Mouse (Mus musculus) erythroblast, adult 5-6 weeks (primary cell): ENCODE measurements around the gene Hist1h4f. TPM values are rescaled to one million over a fixed set of nuclear protein-coding genes. Genes with fewer than 3 reads are reported as not detected.
"Not testable (repeated sequence)": the region's sequence is repeated elsewhere in the genome, so short reads cannot be mapped to it uniquely, and the experiment has no call there.

Experiments
- ATAC-seq: replicated peaks from 2 replicates; pipeline ENCODE4 v1.8.0; 2016; ENCODE audit warnings: moderate number of reproducible peaks, mild to moderate bottlenecking, moderate TSS enrichment, inconsistent platforms; ENCODE audit not compliant: poor library complexity, low FRiP score, severe bottlenecking
- total RNA-seq, 2 experiments: library from RNA; stranded (forward) in 1 of 2; stranded (reverse) in 1 of 2; fragments of 150-400 nt in 1 of 2; fragments of 200-764, 138-1000 nt in 1 of 2; gene quantifications; 2 replicates each; pipeline versions ENCODE4 v1.2.3 to v1.2.4; 2015 to 2017; ENCODE audit warnings: low replicate concordance in 2 of 2

Hist1h4f gene
- total RNA-seq, 2 experiments from 2014 or later: 55.5 to 1,011 TPM

GRCm38 (mm10) chr13:23560699-23561098 lies 9.3 kb upstream of the Hist1h4f start:
- ATAC-seq: not testable (repeated sequence)

DNA sequence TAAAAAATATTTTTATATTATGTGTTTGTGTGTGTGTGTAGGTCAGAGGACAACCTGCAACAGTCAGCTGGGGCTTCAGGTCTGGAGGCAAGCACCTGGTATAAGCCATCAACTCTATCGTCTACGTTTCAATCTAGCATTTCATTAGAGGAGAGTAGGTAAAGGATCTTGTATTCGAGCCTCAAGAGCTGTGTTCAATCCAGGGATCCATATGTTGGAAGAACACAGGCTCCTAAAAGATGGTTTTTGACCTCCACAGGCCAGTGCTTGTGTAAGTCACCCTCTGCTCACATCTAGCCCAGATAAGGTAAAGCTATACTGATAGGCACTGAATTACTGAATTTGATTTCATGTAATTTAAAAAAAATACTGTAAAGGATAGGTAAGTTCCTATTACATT lies 5.5 kb upstream of the Hist1h4f start:
- ATAC-seq: no peak

DNA sequence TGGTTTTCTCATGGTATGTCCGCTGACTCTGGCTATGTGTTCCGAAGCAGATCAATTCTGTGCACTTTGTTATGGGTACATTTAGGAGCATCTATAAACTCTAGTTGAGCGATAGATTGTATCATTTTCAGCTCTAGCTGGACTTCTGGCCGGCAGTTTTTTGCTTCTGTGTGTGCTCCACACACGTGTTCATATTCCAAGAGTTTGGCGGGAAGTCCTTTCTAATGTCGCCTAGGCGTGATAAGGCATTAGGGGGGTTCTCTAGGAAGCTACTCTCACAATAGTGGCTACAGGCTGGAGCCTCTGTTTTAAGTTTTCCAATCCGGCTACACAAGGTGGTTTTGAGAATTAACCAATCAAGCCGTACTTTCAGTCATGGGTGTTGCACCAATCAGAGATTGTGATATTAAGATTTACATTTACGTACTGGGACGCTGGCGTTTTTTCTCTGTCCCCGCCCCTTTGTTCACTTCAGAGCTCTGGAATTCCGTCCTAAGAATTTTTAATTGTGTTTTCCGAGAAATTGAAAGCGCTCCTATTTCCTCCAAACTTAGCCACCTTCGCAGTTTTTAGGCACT lies 4.5 kb upstream of the Hist1h4f start:
- peak; percentile 56 for ATAC-seq

DNA sequence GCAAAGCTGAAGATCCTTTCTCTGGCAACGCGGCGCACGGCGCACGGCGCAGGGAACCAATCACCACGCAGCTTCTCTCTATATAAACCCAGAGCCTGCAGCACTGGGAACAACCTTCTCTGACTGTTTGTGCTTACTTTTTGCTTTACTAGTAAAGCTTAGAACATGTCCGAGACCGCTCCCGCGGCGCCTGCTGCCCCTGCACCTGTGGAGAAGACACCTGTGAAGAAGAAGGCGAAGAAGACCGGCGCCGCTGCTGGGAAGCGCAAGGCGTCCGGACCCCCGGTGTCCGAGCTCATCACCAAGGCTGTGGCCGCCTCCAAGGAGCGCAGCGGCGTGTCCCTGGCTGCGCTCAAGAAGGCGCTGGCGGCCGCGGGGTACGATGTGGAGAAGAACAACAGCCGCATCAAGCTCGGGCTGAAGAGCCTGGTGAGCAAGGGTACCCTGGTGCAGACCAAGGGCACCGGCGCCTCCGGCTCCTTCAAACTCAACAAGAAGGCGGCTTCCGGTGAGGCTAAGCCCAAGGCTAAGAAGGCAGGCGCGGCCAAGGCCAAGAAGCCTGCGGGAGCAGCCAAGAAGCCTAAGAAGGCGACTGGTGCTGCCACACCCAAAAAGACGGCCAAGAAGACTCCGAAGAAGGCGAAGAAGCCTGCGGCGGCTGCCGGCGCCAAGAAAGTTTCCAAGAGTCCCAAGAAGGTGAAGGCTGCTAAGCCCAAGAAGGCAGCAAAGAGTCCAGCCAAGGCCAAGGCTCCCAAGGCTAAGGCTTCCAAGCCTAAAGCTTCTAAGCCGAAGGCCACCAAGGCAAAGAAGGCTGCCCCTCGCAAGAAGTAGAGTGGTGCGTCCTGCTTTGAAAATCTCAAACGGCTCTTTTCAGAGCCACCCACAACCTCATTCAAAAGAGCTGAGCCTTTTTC lies 3.7 kb upstream of the Hist1h4f start:
- peak; percentile 57 for ATAC-seq

DNA sequence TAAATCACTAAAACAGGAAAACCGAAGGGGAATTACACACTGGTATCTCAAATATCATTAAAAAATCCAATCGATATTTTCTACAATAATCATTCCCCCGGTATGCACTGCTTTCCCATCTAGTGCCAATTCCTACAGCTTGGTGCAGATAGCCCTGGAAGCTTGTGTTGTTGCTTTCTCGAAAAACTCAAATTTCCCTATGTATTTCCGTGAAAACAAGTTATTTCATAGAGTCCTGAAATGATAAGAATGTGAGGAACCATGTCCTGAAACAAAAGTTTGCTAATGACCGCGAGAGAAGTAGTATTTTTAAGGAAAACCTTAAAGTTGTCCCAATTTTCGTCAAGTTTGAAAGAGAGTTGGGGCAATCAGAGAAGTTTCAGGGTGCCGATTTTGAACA lies 2.9 kb upstream of the Hist1h4f start:
- no peak for ATAC-seq

DNA sequence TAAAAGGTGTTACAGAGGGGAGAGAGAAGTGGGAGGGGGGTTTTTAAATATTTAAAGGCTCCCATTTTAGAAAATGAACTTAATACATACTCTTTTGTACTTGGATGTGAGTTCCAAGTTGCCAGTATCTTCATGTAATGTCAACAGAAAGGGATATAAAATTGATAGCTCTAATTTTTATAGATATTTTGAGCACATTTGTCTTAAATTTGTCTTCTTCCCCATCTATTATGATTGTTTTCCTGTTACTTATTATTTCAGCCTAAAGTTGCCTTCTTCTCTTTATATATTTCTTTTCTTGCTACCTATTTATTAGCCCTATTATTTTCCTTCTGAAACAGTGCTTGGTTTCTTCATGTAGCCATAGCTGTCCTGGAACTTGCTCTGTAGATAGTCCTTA lies 1.5 kb upstream of the Hist1h4f start, which contains the start of gene Hist1h1d:
Gene Hist1h1d, plus strand, starts transcription at position 301 of the 400 bp plus-strand sequence.
- ATAC-seq: no peak

GRCm38 (mm10) chr13:23551931-23552914 lies 775 bp upstream of the Hist1h4f start:
- ATAC-seq: no peak

- peak; percentile 4; the same call in 1 of the 2 replicates for ATAC-seq
Measured at GRCm38 (mm10) chr13:23550761-23551145, 695 bp downstream of the Hist1h4f start.

DNA sequence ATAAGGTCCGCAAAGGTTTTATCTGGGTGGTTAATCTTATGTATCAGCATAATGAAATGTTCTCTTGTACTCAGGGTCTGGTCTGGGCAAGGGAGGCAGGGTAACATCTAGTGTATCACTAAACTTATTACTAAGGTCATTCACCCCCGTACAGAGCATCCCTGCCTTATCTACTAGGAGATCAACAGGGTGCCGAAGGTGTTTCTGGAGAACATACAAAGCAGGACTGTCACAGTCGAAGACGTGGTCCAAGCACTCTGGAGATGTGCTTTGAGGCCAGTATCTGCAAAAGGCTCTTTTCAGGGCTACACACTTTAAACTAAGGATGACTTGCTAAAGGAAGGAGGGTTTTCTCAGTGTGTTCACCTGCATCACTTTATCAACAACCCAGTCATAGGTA lies 4.8 kb downstream of the Hist1h4f start:
- ATAC-seq: no peak

- peak; percentile 38 for ATAC-seq
Measured at GRCm38 (mm10) chr13:23544787-23545120, 6.7 kb downstream of the Hist1h4f start.

DNA sequence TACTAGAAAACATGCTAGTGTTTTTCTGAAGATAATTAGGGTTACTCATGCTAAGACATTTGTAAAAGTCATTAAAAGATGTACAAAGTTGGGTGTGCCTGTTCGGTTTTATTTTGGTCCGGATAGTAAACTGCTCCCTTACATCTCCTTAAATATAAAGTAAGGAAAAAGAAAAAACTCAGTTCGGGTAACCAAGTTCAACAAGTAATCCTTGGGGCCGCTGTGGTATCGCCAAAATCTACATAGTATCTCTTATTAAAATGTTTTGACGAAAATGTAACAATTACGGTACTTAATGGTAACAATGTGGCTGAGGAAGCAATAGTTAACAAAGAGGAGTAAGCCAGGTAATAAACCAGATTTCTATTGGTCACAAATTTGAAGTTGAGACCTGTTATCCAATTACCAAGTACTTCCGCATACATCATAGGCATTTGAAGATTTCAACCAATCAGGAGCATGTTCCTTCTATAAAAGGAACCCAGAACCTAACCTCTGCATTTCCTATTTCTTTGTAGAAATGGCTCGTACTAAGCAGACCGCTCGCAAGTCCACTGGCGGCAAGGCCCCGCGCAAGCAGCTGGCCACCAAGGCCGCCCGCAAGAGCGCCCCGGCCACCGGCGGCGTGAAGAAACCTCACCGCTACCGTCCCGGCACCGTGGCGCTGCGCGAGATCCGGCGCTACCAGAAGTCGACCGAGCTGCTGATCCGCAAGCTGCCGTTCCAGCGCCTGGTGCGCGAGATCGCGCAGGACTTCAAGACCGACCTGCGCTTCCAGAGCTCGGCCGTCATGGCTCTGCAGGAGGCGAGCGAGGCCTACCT lies 7.3 kb downstream of the Hist1h4f start, which contains the start of gene Hist1h3f:
Gene Hist1h3f, plus strand, starts transcription at position 88 of the 822 bp plus-strand sequence.
- ATAC-seq: peak; percentile 82

DNA sequence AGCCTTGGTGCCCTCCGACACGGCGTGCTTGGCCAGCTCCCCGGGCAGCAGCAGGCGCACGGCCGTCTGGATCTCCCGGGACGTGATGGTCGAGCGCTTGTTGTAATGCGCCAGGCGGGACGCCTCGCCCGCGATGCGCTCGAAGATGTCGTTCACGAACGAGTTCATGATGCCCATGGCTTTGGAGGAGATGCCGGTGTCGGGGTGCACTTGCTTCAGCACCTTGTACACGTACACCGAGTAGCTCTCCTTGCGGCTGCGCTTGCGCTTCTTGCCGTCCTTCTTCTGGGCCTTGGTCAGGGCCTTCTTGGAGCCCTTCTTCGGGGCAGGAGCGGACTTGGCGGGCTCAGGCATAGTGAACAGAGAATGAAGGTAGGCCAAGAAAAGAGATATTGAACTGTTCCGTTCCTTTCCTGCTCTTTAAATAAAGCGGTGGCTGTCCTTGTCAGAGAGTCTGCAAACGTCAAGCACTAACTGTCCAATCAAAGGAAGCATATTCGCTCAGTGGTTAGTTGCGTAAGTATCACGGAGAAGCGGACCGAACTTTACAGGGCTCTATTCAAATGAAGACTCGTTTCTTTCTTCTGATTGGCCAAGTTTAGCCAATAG lies 8.3 kb downstream of the Hist1h4f start, which contains the start of gene Hist1h2bh:
Gene Hist1h2bh, minus strand, starts transcription at position 394 of the 609 bp plus-strand sequence.
- peak; percentile 90 for ATAC-seq

DNA sequence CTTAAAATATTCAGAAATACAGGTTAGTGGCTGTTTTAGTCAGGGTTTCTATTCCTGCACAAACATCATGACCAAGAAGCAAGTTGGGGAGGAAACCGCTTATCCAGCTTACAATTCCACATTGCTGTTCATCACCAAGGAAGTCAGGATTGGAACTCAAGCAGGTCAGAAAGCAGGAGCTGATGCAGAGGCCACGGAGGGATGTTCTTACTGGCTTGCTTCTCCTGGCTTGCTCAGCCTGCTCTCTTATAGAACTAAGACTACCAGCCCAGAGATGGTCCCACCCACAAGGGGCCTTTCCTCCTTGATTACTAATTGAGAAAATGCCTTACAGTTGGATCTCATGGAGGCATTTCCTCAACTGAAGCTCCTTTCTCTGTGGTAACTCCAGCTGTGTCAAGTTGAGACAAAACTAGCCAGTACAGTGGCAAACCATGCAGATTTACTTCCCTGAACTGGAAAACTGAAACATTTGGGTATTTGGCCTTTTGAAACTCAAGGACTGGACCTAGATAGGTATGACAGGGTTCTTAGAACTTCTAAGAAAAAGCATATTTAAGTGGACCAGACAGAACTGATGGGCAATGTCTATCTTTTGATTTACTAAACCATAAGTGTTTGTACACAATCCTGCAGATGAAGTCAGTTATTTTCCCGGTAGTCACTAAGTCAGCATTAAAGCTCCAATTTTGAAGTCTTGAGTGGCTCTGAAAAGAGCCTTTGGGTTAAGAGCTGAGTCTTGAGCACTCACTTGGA lies 9.0 kb downstream of the Hist1h4f start:
- ATAC-seq: not testable (repeated sequence)

DNA sequence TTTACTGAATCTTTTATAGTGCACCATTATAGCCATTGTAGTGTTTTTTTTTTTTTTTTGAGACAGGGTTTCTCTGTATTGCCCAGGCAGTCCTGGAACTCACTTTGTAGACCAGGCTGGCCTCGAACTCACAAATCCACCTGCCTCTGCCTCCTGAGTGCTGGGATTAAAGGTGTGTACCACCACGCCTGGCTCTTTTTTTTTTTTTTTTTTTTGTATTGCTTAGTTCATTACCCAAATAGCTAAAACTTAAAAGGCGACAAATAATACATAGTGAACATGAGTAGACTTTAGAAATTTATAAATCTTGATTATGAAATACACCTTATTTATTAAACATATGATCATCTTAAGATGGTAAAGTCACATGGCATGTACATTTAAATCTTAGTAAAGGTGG lies 10.0 kb downstream of the Hist1h4f start:
- ATAC-seq: no peak

DNA sequence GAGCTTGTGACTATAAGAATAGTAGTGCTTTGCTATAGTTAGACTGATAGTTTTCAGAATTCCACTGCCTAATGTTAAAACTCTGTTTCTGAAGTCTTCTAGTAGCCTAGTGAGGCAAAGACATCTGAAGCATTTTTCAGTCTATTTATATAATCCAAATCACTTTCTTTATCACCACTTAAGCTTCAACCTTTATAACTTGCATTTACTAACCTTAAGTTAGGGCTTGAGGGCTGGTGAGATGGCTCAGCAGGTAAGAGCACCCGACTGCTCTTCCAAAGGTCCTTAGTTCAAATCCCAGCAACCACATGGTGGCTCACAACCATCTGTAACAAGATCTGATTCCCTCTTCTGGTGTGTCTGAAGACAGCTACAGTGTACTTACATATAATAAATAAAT lies 11.6 kb downstream of the Hist1h4f start:
- not testable (repeated sequence) for ATAC-seq

GRCm38 (mm10) chr13:23538249-23538648 lies 13.2 kb downstream of the Hist1h4f start:
- no peak for ATAC-seq

- no peak for ATAC-seq
Measured at GRCm38 (mm10) chr13:23537006-23537710, 14.3 kb downstream of the Hist1h4f start.
